Mouse (Mus musculus) ES-Bruce4 (cell line): ENCODE results near the gene Ergic2.

Experiments used
- EP300 ChIP-seq: IDR thresholded peaks from 2 replicates; pipeline ENCODE4 v1.6.1; 2011; ENCODE audit warnings: low read depth, low read length; ENCODE audit not compliant: insufficient read depth
- POLR2A ChIP-seq: IDR thresholded peaks from one replicate; pipeline ENCODE4 v1.8.1; 2011; ENCODE audit warnings: low read length; ENCODE audit not compliant: insufficient read depth

DNA sequence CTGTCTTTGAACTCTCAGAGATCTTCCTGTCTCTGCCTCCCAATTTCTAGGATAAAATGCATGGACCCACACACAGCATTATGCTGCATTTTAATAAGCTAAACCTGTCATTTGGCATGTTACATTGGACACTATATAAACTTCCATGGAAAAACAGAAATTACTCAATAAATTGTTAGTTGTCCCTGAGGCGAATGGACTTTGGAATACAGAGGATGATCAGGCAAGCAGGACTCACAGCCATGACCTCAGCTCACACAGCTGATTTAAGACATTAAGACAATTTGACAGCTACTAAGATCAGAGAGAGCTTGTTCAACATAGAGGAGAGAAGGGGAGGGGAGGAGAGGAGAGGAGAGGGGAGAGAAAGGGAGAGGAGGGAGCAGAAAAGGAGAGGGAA, 69.8 kb downstream of the Ergic2 start:
- TF ChIP-seq POLR2A (no peak), EP300 (no peak)
